Mouse (Mus musculus) T-helper 17 cell (primary cell): Measurements from ENCODE around the gene Ccdc171.
"Not testable (repeated sequence)": the region's sequence is repeated elsewhere in the genome, so short reads cannot be mapped to it uniquely, and the experiment has no call there.

Experiments
- in situ Hi-C, 2 experiments: fragments of 300-600 bp; cut with MboI, MseI; formaldehyde crosslinking; loops; 1 replicate in 1 of 2; 2 replicates in 1 of 2; pipeline ENCODE4 v1.15.1; 2025; ENCODE audit warnings: high pct_unique_total_duplicates in 2 of 2

Ccdc171 gene

GRCm38 (mm10) chr4:83651453-83651852, 126.1 kb downstream of the Ccdc171 start:
- in situ Hi-C loops = no loop called here

GRCm38 (mm10) chr4:83655396-83655795, 130.1 kb downstream of the Ccdc171 start:
- in situ Hi-C loops = no loop called here

GRCm38 (mm10) chr4:83656571-83656970, 131.2 kb downstream of the Ccdc171 start:
- in situ Hi-C loops = no loop called here

- in situ Hi-C loops = no loop called here
Measured at GRCm38 (mm10) chr4:83657021-83657420, 131.7 kb downstream of the Ccdc171 start.

GRCm38 (mm10) chr4:83658415-83658814, 133.1 kb downstream of the Ccdc171 start:
- in situ Hi-C loops = no loop called here

GRCm38 (mm10) chr4:83659411-83659810, 134.1 kb downstream of the Ccdc171 start:
- in situ Hi-C loops = no loop called here

GRCm38 (mm10) chr4:83661519-83662271, 136.3 kb downstream of the Ccdc171 start:
- in situ Hi-C loops = no loop called here

- in situ Hi-C loops = no loop called here
Measured at GRCm38 (mm10) chr4:83662301-83662700, 137.0 kb downstream of the Ccdc171 start.

- in situ Hi-C loops = no loop called here
Measured at GRCm38 (mm10) chr4:83669552-83669951, 144.2 kb downstream of the Ccdc171 start.

- in situ Hi-C loops = not testable (repeated sequence)
Measured at GRCm38 (mm10) chr4:83675308-83675707, 150.0 kb downstream of the Ccdc171 start.

GRCm38 (mm10) chr4:83676444-83676843, 151.1 kb downstream of the Ccdc171 start:
- in situ Hi-C loops = no loop called here

GRCm38 (mm10) chr4:83681081-83681480, 155.7 kb downstream of the Ccdc171 start:
- in situ Hi-C loops = no loop called here

- in situ Hi-C loops = no loop called here
Measured at GRCm38 (mm10) chr4:83682866-83683265, 157.5 kb downstream of the Ccdc171 start.

GRCm38 (mm10) chr4:83700190-83700589, 174.8 kb downstream of the Ccdc171 start:
- in situ Hi-C loops = no loop called here

GRCm38 (mm10) chr4:83716996-83717395, 191.7 kb downstream of the Ccdc171 start:
- in situ Hi-C loops = no loop called here

- in situ Hi-C loops = no loop called here
Measured at GRCm38 (mm10) chr4:83719816-83720215, 194.5 kb downstream of the Ccdc171 start.

GRCm38 (mm10) chr4:83725136-83725535, 199.8 kb downstream of the Ccdc171 start:
- in situ Hi-C loops = loop anchor here in 1 of 2 experiments (5.0 kb wide), 1 partner anchor 52 kb away; no protein-coding TSS in a partner anchor

GRCm38 (mm10) chr4:83739137-83739890, 214.0 kb downstream of the Ccdc171 start:
- in situ Hi-C loops = no loop called here

GRCm38 (mm10) chr4:83739891-83740277, 214.5 kb downstream of the Ccdc171 start:
- in situ Hi-C loops = no loop called here

- in situ Hi-C loops = no loop called here
Measured at GRCm38 (mm10) chr4:83742806-83743460, 217.6 kb downstream of the Ccdc171 start.

GRCm38 (mm10) chr4:83775136-83775535, 249.8 kb downstream of the Ccdc171 start:
- in situ Hi-C loops = loop anchor here in 1 of 2 experiments (5.0 kb wide), 1 partner anchor 48 kb away; no protein-coding TSS in a partner anchor

- in situ Hi-C loops = no loop called here
Measured at GRCm38 (mm10) chr4:83780044-83780443, 254.7 kb downstream of the Ccdc171 start.
